Mouse (Mus musculus): ENCODE measurements around the gene Necab2.

Necab2 gene

GRCm38 (mm10) chr8:119452919-119453318 lies 6.4 kb downstream of the Necab2 start:
- DNase-seq (ENCODE audit: low read depth), result no peak

- DNase-seq (ENCODE audit: low read depth), result no peak
These were observed 9.5 kb downstream of the Necab2 start for GRCm38 (mm10) chr8:119456045-119456444.

- DNase-seq (ENCODE audit: low read depth), result no peak
These were observed 13.2 kb downstream of the Necab2 start for GRCm38 (mm10) chr8:119459724-119460123.

- no peak for DNase-seq (ENCODE audit: low read depth)
These were observed 14.8 kb downstream of the Necab2 start for GRCm38 (mm10) chr8:119461356-119461755.

- no peak for DNase-seq (ENCODE audit: low read depth)
These were observed 17.2 kb downstream of the Necab2 start for GRCm38 (mm10) chr8:119463709-119464108.

GRCm38 (mm10) chr8:119466105-119466504 lies 19.6 kb downstream of the Necab2 start:
- no peak for DNase-seq (ENCODE audit: low read depth)

GRCm38 (mm10) chr8:119466794-119467193 lies 20.3 kb downstream of the Necab2 start:
- no peak for DNase-seq (ENCODE audit: low read depth)

- DNase-seq (ENCODE audit: low read depth), result no peak
These were observed 21.6 kb downstream of the Necab2 start for GRCm38 (mm10) chr8:119468091-119468490.

GRCm38 (mm10) chr8:119478684-119479083 lies 32.2 kb downstream of the Necab2 start:
- DNase-seq (ENCODE audit: low read depth), result no peak

- no peak for DNase-seq (ENCODE audit: low read depth)
These were observed 37.8 kb downstream of the Necab2 start for GRCm38 (mm10) chr8:119484145-119484896.

GRCm38 (mm10) chr8:119487093-119487492 lies 40.6 kb downstream of the Necab2 start:
- DNase-seq (ENCODE audit: low read depth), result no peak

- peak; percentile 36 for DNase-seq (ENCODE audit: low read depth)
These were observed 50.3 kb downstream of the Necab2 start for GRCm38 (mm10) chr8:119496848-119497247.

- DNase-seq (ENCODE audit: low read depth), result no peak
These were observed 53.3 kb downstream of the Necab2 start for GRCm38 (mm10) chr8:119499836-119500235.

- no peak for DNase-seq (ENCODE audit: low read depth)
These were observed 55.1 kb downstream of the Necab2 start, which contains the start of gene Slc38a8 for GRCm38 (mm10) chr8:119501598-119501997. TSS of gene Slc38a8 (minus strand) at chr8:119501698.

- no peak for DNase-seq (ENCODE audit: low read depth)
These were observed 55.6 kb downstream of the Necab2 start for GRCm38 (mm10) chr8:119502111-119502510.

GRCm38 (mm10) chr8:119503191-119503767 lies 56.8 kb downstream of the Necab2 start:
- DNase-seq (ENCODE audit: low read depth), result no peak

- no peak for DNase-seq (ENCODE audit: low read depth)
These were observed 59.0 kb downstream of the Necab2 start for GRCm38 (mm10) chr8:119505488-119505887.

GRCm38 (mm10) chr8:119506106-119506505 lies 59.6 kb downstream of the Necab2 start:
- DNase-seq (ENCODE audit: low read depth), result no peak

- DNase-seq (ENCODE audit: low read depth), result no peak
These were observed 64.0 kb downstream of the Necab2 start for GRCm38 (mm10) chr8:119510471-119510870.

- DNase-seq (ENCODE audit: low read depth), result no peak
These were observed 65.2 kb downstream of the Necab2 start for GRCm38 (mm10) chr8:119511722-119512121.

GRCm38 (mm10) chr8:119513405-119513804 lies 66.9 kb downstream of the Necab2 start:
- DNase-seq (ENCODE audit: low read depth), result no peak

GRCm38 (mm10) chr8:119514940-119515339 lies 68.4 kb downstream of the Necab2 start:
- no peak for DNase-seq (ENCODE audit: low read depth)

- DNase-seq (ENCODE audit: low read depth), result no peak
These were observed 69.2 kb downstream of the Necab2 start for GRCm38 (mm10) chr8:119515767-119516166.

- DNase-seq (ENCODE audit: low read depth), result no peak
These were observed 70.2 kb downstream of the Necab2 start for GRCm38 (mm10) chr8:119516674-119517073.

Measured in c-Kit-positive CD71-negative TER-119-negative erythroid progenitor cells, embryonic 14.5 days (primary cell).